Mouse (Mus musculus): Measurements from ENCODE around the gene Tat. TPM values are rescaled to one million over a fixed set of nuclear protein-coding genes. Genes with fewer than 3 reads are reported as not detected.

Tat gene
- not detected in 2 replicates for polyA plus RNA-seq (2012; ENCODE audit: low replicate concordance)

GRCm38 (mm10) chr8:109990224-109990623 lies at the start of gene Tat:
TSS of gene Tat (plus strand) at chr8:109990437.

GRCm38 (mm10) chr8:109961693-109962367 lies 28.4 kb upstream of the Tat start, which contains the start of gene Marveld3:
TSS of gene Marveld3 (minus strand) at chr8:109962203.

DNA sequence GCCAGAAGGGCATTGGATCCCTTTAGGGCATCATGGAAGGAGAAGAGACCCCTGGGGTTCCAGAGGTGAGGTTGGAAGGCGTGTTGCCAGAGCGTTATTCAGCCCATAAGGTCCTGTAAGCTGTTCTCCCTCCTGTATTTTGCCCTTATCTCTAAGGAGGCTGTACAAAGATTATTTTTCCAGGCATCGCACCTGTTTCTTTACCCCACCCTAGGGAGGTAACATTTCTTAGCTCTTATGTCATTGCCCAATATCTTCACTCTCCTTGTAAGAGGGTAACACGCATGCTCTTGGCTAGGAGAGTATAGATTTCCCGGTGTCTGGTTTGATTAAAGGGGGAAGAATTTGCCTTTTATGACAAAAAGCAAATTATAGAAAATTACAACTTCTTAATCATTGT lies 49.4 kb downstream of the Tat start, which contains the start of gene Chst4:
Gene Chst4 (minus strand): TSS at position 82 of the 400 bp plus-strand sequence.

Other genes starting within 250 kb of the Tat start
- 16.1 and 41.8 TPM in 2 replicates for gene Ap1g1, start 211.9 kb upstream of the Tat start, polyA plus RNA-seq (2012; ENCODE audit: low replicate concordance)
- 2.8 and 4.8 TPM in 2 replicates for gene Phlpp2, start 121.9 kb upstream of the Tat start, polyA plus RNA-seq (2012; ENCODE audit: low replicate concordance)
- gene Marveld3, start 28.2 kb upstream of the Tat start, polyA plus RNA-seq (2012; ENCODE audit: low replicate concordance), result 0.59 TPM in 1 of 2 replicates, not detected in the other
- gene Chst4, start 49.3 kb downstream of the Tat start, polyA plus RNA-seq (2012; ENCODE audit: low replicate concordance), result not detected in 2 replicates
- 0.31 and 0.35 TPM in 2 replicates for gene Zfp612, start 89.3 kb downstream of the Tat start, polyA plus RNA-seq (2012; ENCODE audit: low replicate concordance)
- gene Gm21964, start 110.8 kb downstream of the Tat start, polyA plus RNA-seq (2012; ENCODE audit: low replicate concordance), result not detected in 2 replicates
- not detected in 2 replicates for gene Gm17720, start 112.3 kb downstream of the Tat start, polyA plus RNA-seq (2012; ENCODE audit: low replicate concordance)
- gene Calb2, start 177.8 kb downstream of the Tat start, polyA plus RNA-seq (2012; ENCODE audit: low replicate concordance), result not detected in 2 replicates
- gene Cmtr2, start 225.2 kb downstream of the Tat start, polyA plus RNA-seq (2012; ENCODE audit: low replicate concordance), result 1.0 and 1.4 TPM in 2 replicates

Data from hematopoietic multipotent progenitor cell, adult 10-12 weeks (in vitro differentiated cells).